Mouse (Mus musculus) embryonic facial prominence, embryonic 10.5 days (tissue): ENCODE results near the gene Gpr55. TPM values are rescaled to one million over a fixed set of nuclear protein-coding genes. Genes with fewer than 3 reads are reported as not detected.

Experiments
- polyA plus RNA-seq: library from polyadenylated mRNA; unstranded; fragments of >200 nt; fragmentation: Nextera tagmentation; extraction: Ambion mirVana; gene quantifications from 2 replicates; pipeline ENCODE4 v1.2.1, GENCODE M21; 2016

The Gpr55 gene
- polyA plus RNA-seq, 1 experiment from 2014 or later, result not detected

Other genes starting within 250 kb of the Gpr55 start
- gene A630001G21Rik, start 182.4 kb downstream of the Gpr55 start, polyA plus RNA-seq, result 0.59 and 0.92 TPM in 2 replicates
- 33.6 and 34.2 TPM in 2 replicates for gene Cab39, start 167.6 kb downstream of the Gpr55 start, polyA plus RNA-seq
- 168 and 177 TPM in 2 replicates for gene Itm2c, start 66.7 kb downstream of the Gpr55 start, polyA plus RNA-seq
- 0.22 TPM in 1 of 2 replicates, not detected in the other for gene 4933407L21Rik, start 32.5 kb downstream of the Gpr55 start, polyA plus RNA-seq
- not detected in 2 replicates for gene Spata3, start 55.8 kb upstream of the Gpr55 start, polyA plus RNA-seq
- 0.21 and 0.33 TPM in 2 replicates for gene 2810459M11Rik, start 84.9 kb upstream of the Gpr55 start, polyA plus RNA-seq
- gene Psmd1, start 103.4 kb upstream of the Gpr55 start, polyA plus RNA-seq, result 228 and 231 TPM in 2 replicates
- gene Htr2b, start 151.0 kb upstream of the Gpr55 start, polyA plus RNA-seq, result 0.18 and 0.71 TPM in 2 replicates
- 0.44 TPM in 1 of 2 replicates, not detected in the other for gene Gm21972, start 172.6 kb upstream of the Gpr55 start, polyA plus RNA-seq
- 35.8 and 37.6 TPM in 2 replicates for gene Armc9, start 193.8 kb upstream of the Gpr55 start, polyA plus RNA-seq